Mouse (Mus musculus): ENCODE data around the gene Chil4. TPM values are rescaled to one million over a fixed set of nuclear protein-coding genes. Genes with fewer than 3 reads are reported as not detected.
"Not testable (repeated sequence)": the region's sequence is repeated elsewhere in the genome, so short reads cannot be mapped to it uniquely, and the experiment has no call there.

The Chil4 gene
- not detected in 2 replicates for total RNA-seq (2014; fragmentation: Nextera tagmentation)
- not detected in 2 replicates for total RNA-seq (2017)

DNA sequence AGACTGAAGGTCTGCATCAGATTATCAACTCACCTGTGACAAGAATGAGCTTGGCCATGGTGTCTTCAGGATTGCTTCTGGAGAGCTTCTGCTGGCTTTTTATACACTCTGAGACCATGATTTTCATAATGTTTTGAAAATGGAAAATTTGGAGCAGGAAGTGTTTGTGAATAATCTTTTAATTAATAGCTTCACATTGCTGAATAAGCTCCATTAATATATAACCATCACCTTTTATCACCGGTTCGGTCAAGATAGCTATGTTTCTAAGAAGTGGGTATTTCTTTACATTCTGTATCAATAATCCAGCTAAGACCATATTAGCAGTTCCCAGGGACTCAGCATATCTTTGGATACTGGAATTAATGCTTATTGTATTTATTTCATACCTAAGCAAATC lies at the start of gene Chil4:
TSS of gene Chil4 (minus strand) at position 101 of the 400 bp plus-strand sequence.
- no peak for ATAC-seq (replicated peaks; ENCODE audit: poor library complexity, severe bottlenecking)

DNA sequence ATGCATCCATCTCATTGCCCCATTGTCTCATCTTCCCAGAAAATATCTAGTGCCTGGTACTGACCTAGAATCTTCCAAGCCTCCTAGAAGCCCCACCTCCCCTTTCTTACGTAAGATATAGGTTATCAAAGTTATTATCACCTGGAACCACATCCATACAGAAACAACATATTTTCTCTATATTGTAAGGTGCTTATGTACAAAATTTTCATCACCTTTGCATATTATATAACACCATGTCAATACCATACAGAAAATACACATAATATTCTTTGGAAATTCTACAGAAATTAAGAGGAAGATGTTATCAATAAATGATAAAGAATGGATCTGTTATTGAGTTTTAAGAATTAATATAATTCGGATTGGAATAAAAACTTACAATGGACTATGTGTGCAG lies 46.5 kb upstream of the Chil4 start:
- ATAC-seq (replicated peaks; ENCODE audit: poor library complexity, severe bottlenecking), result no peak

GRCm38 (mm10) chr3:106264854-106265253 lies 45.5 kb upstream of the Chil4 start:
- ATAC-seq (replicated peaks; ENCODE audit: poor library complexity, severe bottlenecking), result no peak

DNA sequence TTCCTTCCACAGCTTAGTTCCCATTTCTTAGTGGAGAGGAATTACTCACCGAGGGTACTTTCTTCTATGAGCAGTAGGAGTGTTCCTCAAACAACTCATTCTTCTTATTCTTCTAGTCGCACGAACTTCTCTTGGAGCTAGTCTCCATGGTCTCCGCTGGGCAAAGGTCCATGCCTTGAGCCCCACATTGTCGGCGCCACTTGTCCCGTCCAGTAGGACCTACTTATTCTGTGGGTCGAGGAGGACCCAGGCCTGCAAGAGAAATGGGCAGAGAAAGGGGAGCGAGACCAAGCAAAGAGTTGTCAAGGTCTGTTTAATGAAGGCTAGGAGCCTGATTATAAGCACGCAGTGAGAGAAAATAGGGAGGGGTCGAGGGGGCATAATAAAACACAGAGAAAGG lies 37.8 kb upstream of the Chil4 start:
- ATAC-seq (replicated peaks; ENCODE audit: poor library complexity, severe bottlenecking), result not testable (repeated sequence)

DNA sequence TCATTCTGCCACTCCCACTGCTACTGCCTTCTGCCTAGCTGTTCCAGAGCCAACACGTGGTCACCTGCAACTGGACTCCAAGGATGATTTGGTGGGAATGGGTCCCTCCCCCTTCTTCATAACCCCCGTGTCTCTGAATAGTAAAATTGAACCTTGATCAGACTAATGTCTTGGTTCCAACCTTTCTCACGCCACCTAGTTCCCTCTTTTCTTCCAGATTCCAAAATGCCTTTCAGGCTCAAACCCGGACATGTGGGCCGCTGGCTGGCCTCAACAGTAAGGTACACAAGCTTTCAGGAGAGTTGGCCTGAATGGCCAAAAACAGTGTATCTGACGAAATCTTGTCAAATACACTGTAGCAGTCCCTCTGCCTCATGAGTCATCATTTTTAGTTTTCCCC lies 33.4 kb upstream of the Chil4 start:
- ATAC-seq (replicated peaks; ENCODE audit: poor library complexity, severe bottlenecking), result no peak

DNA sequence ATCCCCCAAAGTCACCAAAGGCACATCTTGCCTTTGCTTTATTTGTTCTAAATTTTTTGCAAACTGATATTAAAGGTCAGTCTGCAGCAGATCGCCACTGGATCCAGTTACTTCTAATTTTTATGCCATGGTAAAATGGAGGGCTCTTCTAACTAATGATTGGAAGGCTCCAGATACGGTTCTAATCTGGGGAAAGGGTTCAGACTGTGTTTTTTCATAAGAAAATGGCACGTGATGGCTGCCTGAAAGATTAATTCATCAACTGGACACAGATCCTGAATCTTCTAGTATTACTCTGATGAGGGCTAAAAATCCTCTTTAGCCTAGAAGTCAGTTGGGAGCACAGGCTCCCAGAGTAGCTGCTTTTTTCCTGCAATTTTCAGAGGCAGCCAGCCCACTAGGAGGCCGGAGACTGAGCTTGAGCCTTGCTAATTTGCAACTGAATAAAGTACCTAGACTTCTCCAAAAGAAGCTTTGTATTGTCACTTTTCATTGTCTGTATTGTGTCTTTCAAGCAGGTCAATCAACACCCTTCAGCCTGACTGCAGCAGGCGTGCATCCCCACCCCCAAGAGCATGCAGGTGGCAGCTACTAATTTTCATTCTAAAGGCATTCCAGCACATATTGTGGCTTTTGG lies 31.6 kb upstream of the Chil4 start:
- ATAC-seq (replicated peaks; ENCODE audit: poor library complexity, severe bottlenecking), result not testable (repeated sequence)

DNA sequence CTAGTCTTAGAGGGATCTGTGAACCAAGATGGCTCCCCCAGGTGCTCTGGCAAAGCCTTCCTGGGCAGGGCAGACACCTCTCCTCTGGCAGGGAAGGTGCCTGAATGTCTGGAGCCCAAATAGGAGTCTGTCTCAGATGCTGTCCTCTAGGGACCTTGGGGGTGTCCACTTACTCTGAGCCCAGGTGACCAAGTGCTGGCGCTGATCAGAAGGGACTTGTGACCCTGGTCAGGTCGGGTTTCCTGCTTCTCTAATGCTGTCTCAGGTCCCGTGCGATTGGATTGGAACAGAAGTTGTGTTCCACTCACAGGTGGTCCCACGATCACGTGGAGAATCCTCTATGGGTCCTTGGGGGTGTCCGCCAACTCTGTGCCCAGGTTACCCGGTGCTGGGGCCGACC lies 28.1 kb upstream of the Chil4 start:
- not testable (repeated sequence) for ATAC-seq (replicated peaks; ENCODE audit: poor library complexity, severe bottlenecking)

- ATAC-seq (replicated peaks; ENCODE audit: poor library complexity, severe bottlenecking), result not testable (repeated sequence)
Observed at GRCm38 (mm10) chr3:106240210-106240609, 20.9 kb upstream of the Chil4 start.

GRCm38 (mm10) chr3:106239196-106239791 lies 20.0 kb upstream of the Chil4 start:
- 0 out of 2 replicates have a peak, but pooled peaks have one; percentile 14 for ATAC-seq (replicated peaks; ENCODE audit: poor library complexity, severe bottlenecking)

GRCm38 (mm10) chr3:106223391-106223790 lies 4.1 kb upstream of the Chil4 start:
- not testable (repeated sequence) for ATAC-seq (replicated peaks; ENCODE audit: poor library complexity, severe bottlenecking)

DNA sequence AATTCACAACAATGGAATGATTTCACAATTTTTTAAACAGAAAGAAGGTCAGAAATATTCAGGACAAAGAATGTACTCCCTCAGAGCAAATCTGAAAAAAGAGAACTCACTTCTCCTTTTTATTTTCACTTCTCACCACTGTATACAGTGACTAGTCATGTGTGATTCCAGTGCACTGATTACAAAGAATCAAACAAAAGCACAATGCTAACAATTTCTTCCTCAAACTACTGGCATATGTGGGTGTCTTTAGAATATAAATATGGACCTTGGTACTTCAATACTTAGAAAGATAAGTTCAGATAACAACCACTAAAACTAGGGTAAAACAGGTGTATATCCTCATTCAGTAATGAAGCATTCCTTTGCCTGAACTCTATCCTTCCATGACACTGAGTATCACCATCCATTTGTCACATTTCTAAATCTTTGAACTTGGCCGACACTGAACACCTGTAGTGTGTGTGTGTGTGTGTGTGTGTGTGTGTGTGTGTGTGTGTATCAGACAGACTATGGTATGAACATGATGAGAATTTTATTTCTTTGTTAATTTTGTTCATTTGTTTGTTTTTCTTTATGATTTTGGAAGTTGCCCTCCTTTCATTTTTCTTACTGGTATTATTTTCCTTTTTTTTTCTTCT lies 2.4 kb upstream of the Chil4 start:
- ATAC-seq (replicated peaks; ENCODE audit: poor library complexity, severe bottlenecking), result peak; percentile 81

DNA sequence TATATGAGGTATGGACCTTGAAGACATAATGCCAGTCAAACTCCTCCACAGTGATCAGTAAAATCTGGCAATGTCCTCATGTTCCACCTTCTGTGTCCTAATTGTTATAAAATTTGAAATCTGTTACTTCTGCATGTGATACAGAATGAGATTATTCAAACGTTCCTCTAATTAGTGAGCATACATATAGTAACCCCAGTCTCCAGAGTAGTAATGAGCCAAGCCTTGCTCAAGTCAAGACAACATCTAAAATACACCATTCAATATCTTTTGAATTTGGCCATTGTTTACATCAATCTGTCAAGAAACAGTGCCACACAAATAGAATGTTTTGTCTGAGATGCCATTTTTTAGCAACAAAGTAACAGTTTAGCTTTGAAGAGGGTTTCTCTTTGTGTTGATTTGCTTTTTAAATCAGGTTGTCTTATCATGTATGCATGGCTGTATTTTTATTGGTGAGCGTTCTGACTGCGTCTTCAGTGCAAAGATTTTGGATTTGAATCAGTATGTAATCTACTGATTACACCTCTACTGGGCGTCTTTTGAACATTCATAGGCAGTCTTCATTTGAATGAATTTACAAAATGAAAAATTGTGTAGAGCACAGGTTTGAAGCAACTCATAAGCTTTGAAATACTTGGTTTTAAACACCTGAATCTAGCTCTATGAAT lies 888 bp downstream of the Chil4 start:
- ATAC-seq (replicated peaks; ENCODE audit: poor library complexity, severe bottlenecking), result not testable (repeated sequence)

DNA sequence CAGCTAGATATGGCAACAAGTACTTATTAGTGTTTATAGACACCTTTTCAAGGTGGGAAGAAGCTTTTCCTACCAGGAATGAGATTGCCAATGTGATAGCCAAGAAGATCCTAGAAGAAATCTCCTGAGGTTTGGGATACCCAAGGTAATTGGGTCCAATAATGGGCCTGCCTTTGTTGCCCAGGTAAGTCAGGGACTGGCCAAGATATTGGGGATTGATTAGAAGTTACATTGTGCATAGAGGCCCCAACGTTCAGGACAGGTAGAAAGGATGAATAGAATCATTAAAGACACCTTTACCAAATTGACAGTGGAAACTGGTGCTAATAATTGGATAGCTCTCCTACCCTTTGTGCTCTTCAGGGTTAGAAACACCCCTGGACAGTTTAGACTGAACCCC lies 21.3 kb downstream of the Chil4 start:
- not testable (repeated sequence) for ATAC-seq (replicated peaks; ENCODE audit: poor library complexity, severe bottlenecking)

GRCm38 (mm10) chr3:106197246-106197645 lies 22.1 kb downstream of the Chil4 start:
- ATAC-seq (replicated peaks; ENCODE audit: poor library complexity, severe bottlenecking), result not testable (repeated sequence)

DNA sequence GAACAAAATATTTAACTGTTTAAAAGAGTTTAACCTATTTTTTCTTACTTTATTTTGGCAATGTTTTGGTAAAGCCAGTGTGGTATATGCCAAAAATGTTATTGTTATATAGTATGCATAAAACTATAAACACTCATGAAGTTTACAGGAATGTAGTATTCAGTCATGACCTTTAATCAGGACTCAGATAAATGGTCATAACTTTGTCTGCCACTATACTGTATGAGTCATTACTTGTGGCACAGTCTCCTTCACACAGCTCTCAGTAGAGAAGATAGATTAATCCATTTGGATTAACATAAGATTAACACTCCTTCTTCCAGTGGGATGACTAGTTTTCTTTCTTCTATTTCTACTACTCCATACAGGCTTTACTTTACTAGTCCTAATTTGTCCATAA lies 23.0 kb downstream of the Chil4 start:
- ATAC-seq (replicated peaks; ENCODE audit: poor library complexity, severe bottlenecking), result no peak

- no peak for ATAC-seq (replicated peaks; ENCODE audit: poor library complexity, severe bottlenecking)
Observed at GRCm38 (mm10) chr3:106195486-106195885, 23.8 kb downstream of the Chil4 start.

- ATAC-seq (replicated peaks; ENCODE audit: poor library complexity, severe bottlenecking), result no peak
Observed at GRCm38 (mm10) chr3:106187991-106188390, 31.3 kb downstream of the Chil4 start.

DNA sequence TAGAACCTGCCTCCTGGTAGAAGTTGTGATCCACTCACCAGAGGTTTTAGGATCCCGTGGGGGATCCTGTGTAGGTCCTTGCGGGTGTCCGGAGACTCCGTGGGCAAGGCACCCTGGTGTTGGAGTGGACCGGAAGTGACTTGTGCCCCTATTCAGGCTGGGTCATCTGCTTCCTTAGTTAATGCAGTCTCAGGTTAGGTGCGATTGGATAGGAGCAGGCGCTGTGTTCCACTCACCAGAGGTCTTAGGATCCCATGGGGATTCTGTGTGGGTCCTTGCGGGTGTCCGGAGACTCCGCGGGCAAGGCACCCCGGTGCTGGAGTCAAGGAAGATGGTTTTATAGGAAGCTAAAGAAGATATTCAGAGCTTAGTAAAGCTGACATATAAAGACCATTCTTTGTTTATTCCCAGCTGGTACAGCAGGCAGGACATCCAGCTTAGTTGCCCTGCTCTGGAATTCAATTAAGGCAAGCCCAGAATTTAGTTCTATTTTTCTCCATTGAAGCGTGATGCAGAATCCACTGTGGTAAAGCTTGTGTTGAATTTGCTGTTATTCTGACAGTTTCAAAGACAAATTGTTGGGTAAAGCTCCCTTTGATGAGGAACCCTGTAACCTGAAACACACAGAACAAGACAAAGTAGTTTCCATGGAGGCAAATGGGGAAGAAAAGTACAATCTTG lies 41.7 kb downstream of the Chil4 start:
- no peak for ATAC-seq (replicated peaks; ENCODE audit: poor library complexity, severe bottlenecking)

- not testable (repeated sequence) for ATAC-seq (replicated peaks; ENCODE audit: poor library complexity, severe bottlenecking)
Observed at GRCm38 (mm10) chr3:106174971-106175370, 44.3 kb downstream of the Chil4 start.

DNA sequence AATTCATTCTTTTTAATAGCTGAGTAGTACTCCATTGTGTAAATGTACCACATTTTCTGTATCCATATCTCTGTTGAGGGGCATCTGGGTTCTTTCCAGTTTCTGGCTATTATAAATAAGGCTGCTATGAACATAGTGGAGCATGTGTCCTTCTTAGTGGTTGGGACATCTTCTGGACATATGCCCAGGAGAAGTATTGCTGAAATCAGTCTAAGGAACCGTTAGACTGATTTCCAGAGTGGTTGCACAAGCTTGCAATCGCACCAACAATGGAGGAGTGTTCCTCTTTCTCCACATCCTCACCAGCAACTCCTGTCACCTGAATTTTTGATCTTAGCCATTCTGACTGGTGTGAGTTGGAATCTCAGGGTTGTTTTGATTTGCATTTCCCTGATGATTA lies 46.8 kb downstream of the Chil4 start:
- ATAC-seq (replicated peaks; ENCODE audit: poor library complexity, severe bottlenecking), result peak; percentile 55; the same call in 1 of the 2 replicates

All from granulocyte monocyte progenitor cell, adult 5-6 weeks (primary cell).